Mouse (Mus musculus): ENCODE data around the gene Baiap3.

Gene Baiap3

DNA sequence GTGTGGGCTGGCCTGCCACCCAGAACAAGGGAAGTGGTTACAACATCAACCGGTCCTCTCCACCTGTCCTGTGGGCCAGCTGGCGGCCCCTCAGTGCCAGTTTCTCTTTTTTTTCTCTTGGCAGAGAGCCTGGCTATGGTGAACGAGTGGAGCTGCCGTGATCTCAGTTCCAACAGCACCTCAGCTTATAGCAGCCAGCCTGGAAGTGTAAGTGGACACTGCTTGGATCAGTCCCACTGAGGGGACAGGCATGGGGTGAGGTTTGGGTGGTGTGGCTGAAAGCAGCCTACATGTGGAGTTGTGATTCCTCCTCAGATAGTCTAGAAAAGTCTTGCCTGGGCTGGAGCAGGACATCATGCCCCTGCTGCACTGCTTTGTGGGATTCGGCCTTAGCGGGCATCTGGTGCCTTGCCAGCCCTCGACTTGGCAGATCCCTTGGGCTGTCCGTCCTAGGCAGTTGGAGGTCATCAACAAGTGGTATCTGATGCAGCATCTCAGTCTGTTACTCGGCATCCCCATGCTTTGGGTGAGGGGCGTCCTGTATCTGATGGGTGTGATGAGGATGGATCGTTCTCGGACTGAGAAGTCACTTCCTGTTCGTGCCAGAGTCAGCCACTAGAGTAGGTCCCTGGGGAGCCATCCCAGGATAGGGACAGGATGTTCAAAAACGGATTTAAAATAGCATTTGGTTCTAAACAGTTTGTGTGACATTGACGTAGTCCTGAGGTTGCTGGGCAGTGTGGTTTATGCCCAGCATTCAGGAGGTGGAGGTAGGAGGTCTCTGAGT lies 45.3 kb downstream of the Baiap3 start:
- DNase-seq (ENCODE audit: low read depth, low spot score): no peak

DNA sequence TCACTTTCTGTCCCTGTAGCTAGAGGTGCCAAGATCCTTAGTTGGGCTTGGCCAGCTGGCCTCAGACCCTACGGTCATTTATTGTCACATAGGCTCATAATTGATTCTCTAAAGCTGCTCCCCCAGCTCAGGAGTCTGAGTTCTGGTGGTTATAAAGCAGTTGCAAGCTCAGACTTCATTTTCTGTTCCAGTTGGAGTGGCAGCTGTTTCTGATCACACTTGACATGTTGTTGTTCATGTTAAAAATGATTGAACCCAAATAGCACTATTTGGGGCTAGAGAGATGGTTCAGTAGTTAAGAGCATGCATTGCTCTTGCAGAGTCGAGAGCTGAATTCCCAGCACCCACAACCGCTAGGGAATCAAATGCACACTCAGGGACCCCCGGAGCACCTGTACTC lies 46.2 kb downstream of the Baiap3 start:
- DNase-seq (ENCODE audit: low read depth, low spot score): no peak

- DNase-seq (ENCODE audit: low read depth, low spot score): no peak
These were observed 53.8 kb downstream of the Baiap3 start for GRCm38 (mm10) chr17:25202401-25202800.
